Mouse (Mus musculus): ENCODE data around the gene Stox1. TPM values are rescaled to one million over a fixed set of nuclear protein-coding genes. Genes with fewer than 3 reads are reported as not detected.

Gene Stox1
- total RNA-seq, 1 experiment from 2014 or later: 0.82 TPM

DNA sequence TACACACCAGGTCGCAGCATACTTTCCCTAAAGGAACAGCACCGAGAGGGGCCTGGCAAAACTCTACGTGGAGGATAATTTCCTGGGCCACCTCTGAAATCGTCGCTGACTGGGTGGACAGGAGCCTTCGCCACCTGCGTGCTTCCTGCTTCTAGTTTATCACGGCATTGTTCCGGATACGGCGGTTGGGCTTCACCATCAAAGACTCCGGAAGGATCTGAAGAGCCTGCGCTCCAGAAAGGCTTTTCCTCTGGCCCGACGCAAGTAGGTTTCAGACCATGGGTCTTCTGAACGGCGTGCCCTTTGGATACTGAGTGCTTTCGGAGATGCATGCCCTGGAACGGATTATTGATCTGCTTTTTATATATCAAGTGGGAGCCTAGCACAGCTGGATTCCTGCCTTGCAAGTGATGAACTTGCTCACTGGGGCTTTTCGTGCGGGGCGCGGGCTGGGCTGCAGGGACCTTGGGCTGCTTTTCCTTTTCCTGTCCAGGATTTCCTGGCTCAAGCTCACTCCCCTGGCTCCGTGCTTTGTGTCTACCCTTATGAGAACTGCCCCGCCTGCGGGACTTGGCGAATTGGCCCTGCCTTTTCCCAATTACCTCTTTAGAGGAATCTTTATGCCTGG lies 60.9 kb downstream of the Stox1 start:
- peak; percentile 37 for DNase-seq

DNA sequence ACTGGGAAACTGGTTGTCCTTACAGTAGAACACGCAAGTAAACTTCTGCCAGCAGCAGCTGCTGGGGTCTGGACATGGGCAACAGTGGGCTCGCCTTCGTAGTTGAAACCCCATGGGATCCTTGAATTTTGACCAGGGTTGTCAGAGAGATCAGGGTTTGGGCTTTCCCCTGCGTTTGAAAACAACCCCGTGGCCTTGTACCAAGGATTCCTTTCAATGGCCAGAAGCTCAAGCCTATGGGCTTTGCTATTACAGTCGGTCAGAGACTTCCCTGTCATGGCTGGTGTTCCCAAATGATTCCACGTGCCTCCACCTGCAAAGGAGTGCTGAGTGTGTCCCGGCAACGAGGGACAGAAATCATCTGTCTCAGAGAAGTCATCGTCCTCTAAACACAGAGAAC lies 61.8 kb downstream of the Stox1 start:
- DNase-seq: no peak

DNA sequence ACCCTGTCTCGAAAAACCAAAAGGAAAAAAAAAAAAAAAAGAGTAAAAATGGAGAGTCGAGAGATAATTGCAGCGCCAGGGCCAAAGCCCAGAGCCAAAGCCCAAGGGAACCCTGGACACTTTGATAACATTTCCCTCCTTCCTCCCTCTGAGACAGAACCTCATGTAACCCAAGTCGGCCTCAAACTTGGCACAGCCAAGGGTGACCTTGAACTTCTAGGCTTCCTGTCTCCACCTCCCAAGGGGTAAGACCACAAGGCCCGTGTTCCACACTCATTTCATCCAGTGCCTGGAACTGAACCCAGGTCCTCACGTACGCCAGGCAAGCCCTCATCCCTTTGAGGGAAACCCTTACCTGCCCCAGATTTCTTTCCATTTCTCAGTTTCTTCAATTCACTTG lies 69.2 kb downstream of the Stox1 start:
- DNase-seq: no peak

DNA sequence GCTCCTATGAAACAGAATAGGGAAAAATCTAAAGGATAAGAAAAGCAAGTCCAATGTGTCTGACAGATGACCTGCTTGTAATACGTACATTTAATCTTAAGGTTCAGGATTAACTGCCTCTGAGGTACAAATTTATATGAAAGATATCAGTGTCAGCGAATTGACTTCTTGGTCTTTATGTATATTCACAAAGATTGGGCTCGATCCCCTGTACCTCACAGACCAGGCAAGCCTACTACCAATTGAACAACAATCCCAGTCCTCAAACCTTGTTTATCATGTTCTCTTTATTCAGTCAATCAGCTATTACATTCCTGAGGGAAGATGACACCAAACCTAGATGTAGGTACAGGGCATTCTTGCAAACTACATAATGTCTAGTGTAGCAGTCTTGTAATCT lies 74.0 kb downstream of the Stox1 start:
- no peak for DNase-seq

- DNase-seq: peak; percentile 98
Observed at GRCm38 (mm10) chr10:62650881-62651810, 74.8 kb downstream of the Stox1 start, which contains the start of gene Ddx50. Ddx50 (minus strand) TSS chr10:62651218.

- DNase-seq: no peak
Observed at GRCm38 (mm10) chr10:62650358-62650782, 75.6 kb downstream of the Stox1 start.

Small RNAs within 50 kb of the gene (microRNA-seq; reads per million reads assigned to microRNA genes)
- 0 reads per million in 2 experiments for gene Mir7215

Other genes starting within 250 kb of the Stox1 start
- gene Vps26a, start 239.3 kb downstream of the Stox1 start, total RNA-seq (2021): 55.0 and 55.2 TPM in 2 replicates
- gene Srgn, start 198.7 kb downstream of the Stox1 start, total RNA-seq (2021): 30.1 and 36.4 TPM in 2 replicates
- 53.7 and 60.9 TPM in 2 replicates for gene Kif1bp, start 147.7 kb downstream of the Stox1 start, total RNA-seq (2021)
- gene Ddx21, start 123.8 kb downstream of the Stox1 start, total RNA-seq (2021): 56.8 and 80.6 TPM in 2 replicates
- gene Ddx50, start 74.9 kb downstream of the Stox1 start, total RNA-seq (2021): 95.5 and 111 TPM in 2 replicates
- 65.3 and 69.8 TPM in 2 replicates for gene Ccar1, start 66.2 kb upstream of the Stox1 start, total RNA-seq (2021)
- 6.6 and 7.4 TPM in 2 replicates for gene Tet1, start 182.9 kb upstream of the Stox1 start, total RNA-seq (2021)
- 37.7 and 45.0 TPM in 2 replicates for gene Slc25a16, start 194.5 kb upstream of the Stox1 start, total RNA-seq (2021)
- gene Dna2, start 220.9 kb upstream of the Stox1 start, total RNA-seq (2021): 2.1 and 2.2 TPM in 2 replicates